Mouse (Mus musculus) c-Kit-positive CD71-positive TER-119-positive erythroid progenitor cells, embryonic 14.5 days (primary cell): ENCODE results near the gene Slc44a5.
"Not testable (repeated sequence)": the region's sequence is repeated elsewhere in the genome, so short reads cannot be mapped to it uniquely, and the experiment has no call there.

ENCODE experiments used
- DNase-seq: peaks from one replicate; pipeline ENCODE4 v3.0.0-alpha.2; 2013; ENCODE audit warnings: low spot score

Gene Slc44a5

GRCm38 (mm10) chr3:154215779-154216178, 242.5 kb downstream of the Slc44a5 start:
- no peak for DNase-seq

- DNase-seq: no peak
Observed at GRCm38 (mm10) chr3:154222141-154222591, 248.9 kb downstream of the Slc44a5 start.

- DNase-seq: no peak
Observed at GRCm38 (mm10) chr3:154222688-154223087, 249.5 kb downstream of the Slc44a5 start.

- DNase-seq: peak; percentile 43
Observed at GRCm38 (mm10) chr3:154226100-154226752, 253.0 kb downstream of the Slc44a5 start.

DNA sequence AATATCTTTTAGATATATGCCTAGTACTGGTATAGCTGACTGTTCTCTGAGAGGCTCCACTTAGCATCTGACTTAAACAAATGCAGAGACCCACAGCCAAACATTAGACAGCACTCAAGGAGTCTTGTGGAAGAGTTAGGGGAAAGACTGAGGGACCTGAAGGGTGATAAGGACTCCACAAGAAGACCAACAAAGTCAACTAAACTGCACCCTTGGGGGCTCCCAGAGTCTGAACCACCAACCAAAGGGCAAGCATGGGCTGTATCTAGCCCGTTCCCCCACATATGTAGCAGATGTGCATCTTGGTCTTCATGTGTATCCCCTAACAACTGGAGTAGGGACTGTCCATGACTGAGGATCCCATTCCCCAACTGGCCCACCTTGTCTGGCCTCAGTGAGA, 271.7 kb downstream of the Slc44a5 start:
- no peak for DNase-seq

DNA sequence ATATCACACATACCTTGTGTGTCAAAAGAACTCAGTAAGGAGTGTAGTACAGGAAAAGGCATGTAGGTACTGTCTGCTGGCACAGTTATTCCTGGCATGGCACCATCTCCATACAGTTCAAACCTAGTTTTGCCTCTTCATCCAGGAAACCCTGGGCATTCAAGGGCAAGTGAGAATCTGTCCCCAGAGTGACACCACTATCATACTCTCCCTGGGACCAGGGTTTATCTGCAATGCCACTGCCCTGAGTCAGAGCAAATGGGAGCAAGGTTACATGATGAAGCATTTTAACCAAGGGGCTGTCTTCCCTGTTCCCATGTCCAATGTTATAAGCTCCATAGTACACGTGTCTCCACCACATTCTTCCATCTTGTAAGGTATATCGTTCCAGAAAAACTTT, 278.2 kb downstream of the Slc44a5 start:
- no peak for DNase-seq

- DNase-seq: no peak
Observed at GRCm38 (mm10) chr3:154252219-154252618, 279.0 kb downstream of the Slc44a5 start.

DNA sequence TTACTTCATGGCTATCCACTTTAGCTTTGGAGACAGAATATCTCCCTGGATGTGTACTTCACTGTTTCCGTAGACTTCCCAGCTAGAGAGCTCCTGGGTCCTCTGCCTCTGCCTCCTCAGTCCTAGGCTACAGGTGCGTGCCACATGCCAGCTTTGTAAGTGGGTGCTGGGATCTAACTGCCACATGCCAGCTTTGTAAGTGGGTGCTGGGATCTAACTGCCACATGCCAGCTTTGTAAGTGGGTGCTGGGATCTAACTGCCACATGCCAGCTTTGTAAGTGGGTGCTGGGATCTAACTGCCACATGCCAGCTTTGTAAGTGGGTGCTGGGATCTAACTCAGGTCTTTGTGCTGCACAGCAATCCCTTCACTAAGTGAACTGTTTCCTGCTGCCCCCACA, 281.0 kb downstream of the Slc44a5 start:
- DNase-seq: not testable (repeated sequence)

- DNase-seq: no peak
Observed at GRCm38 (mm10) chr3:154257312-154257711, 284.1 kb downstream of the Slc44a5 start.

DNA sequence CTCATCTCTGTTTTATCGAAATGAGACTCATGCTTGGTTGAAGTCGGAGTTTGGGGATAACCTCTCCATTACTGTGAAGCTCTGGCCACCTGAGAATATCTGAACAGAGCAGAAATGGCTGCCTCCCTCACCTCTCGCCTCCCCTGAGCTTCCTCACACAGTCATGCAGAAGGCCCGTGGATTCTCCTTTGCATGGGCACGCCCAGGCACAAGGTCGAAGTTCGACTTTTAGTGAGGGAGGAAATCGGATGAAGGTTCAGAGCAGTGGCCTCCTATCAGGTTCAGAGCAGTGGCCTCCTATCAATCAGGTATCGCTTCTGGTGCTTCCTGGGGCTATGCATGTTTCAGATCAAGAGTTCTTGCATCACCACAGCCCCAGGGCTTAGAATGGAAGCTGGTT, 295.1 kb downstream of the Slc44a5 start:
- DNase-seq: no peak

GRCm38 (mm10) chr3:154269757-154270366, 296.6 kb downstream of the Slc44a5 start:
- peak; percentile 29 for DNase-seq

DNA sequence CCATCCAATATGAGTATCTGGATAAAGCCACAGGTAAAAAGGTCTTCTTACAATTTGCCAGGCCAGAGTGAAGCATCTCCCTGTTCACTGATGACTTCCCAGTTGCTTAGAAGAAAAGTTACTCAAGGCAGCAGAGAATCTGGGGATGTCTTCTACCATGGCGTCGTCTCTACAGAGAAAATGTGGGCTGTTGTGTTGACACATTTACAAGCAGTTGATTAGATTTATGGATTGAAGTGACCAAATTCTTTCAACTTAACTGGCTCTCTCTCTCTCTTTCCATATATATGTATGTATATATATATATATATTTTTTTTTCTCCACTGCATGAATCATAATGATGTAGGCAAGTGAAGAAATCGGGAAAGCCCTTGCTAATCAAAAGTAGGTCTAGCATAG, 301.4 kb downstream of the Slc44a5 start:
- DNase-seq: no peak

DNA sequence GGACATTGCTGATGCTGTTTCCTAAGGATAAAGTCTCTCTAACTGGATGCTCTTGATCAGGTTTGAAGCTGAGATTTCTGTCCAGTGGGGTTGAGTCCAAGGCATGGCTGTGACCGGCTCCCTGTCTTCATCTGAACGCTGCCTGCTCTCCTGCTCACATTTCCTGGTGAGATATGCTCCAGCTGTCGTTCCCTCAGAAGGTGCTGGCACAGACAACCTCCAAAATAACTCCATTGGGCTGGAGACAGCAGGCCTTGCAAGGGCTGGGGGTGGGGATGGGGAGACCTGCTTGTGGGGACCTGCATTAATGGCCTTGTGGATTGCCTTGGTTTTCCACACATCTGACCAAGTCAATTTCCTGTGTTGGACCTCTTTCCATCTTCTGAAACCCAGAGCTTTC, 311.0 kb downstream of the Slc44a5 start:
- no peak for DNase-seq

- DNase-seq: no peak
Observed at GRCm38 (mm10) chr3:154285351-154285750, 312.1 kb downstream of the Slc44a5 start.

DNA sequence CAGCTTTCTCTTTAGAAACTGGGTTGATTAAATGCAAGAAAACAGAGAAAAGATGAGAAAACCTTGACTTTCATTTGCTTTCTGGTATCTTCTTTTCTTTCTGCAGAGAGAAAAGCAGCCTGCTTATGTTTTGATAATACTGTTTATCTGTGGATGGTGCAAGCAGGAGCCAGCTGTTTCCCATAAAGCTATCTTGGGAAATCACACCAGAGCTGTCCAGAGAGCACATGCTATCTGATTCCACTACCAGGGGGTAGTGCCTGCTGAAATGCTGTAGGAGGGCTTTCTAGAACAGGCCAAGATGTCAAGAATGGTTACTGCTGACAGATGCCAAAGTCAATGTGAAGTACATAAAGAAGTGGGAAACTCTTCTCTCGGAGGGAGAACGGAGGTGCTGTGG, 314.0 kb downstream of the Slc44a5 start:
- no peak for DNase-seq

DNA sequence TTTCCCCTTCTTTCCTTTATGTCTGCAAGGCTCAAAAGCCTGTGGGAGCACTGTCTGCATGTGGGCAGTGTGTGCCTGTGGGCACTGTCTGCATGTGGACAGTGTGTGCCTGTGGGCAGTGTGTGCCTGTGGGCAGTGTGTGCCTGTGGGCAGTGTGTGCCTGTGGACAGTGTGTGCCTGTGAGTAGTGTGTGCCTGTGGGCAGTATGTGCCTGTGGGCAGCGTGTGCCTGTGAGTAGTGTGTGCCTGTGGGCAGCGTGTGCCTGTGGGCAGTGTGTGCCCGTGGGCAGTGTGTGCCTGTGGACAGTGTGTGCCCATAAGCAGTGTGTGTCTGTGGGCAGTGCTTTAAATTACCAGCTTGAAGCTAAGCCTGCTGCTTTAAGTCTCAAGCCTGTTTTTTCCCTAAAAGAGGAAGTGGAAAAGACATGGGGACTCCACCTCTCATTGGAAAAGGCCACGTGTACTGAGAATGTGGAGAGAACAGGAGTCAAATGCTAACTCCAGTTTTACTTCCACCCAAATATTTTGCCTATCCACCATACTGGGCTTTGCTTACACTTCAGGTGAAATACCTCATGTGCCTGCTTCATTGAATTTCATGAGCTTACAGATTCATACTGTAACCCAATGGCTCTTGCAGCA, 315.3 kb downstream of the Slc44a5 start:
- DNase-seq: no peak

DNA sequence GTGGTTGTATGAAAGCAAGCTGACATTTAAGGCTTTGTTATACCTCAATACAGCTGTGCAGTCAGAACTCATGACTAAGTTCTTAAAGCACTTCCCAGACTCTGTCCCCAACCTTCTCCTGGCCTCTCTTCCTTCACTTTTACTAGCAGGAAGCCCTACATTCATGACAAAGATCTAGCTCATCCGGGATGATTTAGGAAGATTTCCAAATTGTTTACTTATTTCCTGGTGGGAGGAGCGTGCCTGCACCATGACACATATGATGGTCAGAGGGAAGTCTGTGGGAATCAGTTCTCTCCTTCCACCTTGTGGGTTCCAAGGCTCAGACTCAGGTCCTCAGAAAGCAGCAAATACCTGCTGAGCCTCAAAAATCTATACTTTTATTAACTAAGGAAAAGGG, 317.1 kb downstream of the Slc44a5 start:
- no peak for DNase-seq

DNA sequence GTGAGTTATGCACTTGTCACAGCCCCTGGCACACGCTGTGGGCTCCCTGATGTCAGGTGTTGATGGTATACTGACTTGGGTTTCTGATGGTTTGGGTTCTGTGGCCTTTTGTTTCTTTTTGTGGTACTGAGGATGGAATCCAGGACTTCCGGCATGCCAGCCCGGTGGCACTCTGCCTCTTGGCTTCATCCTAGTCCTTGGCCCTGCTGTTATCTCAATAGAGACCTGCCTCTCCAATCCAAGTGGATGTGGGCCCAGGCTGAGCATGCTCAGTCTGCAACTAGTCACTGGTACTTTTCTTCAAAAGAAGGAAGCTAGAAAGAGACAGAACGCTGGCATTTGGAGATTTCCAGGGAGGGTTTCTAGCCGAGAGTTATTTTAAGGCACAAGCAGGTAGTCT, 318.9 kb downstream of the Slc44a5 start:
- no peak for DNase-seq

- DNase-seq: no peak
Observed at GRCm38 (mm10) chr3:154293839-154294490, 320.7 kb downstream of the Slc44a5 start.

GRCm38 (mm10) chr3:154294924-154295834, 321.9 kb downstream of the Slc44a5 start:
- DNase-seq: no peak

- DNase-seq: peak; percentile 29
Observed at GRCm38 (mm10) chr3:154297499-154297898, 324.3 kb downstream of the Slc44a5 start.

DNA sequence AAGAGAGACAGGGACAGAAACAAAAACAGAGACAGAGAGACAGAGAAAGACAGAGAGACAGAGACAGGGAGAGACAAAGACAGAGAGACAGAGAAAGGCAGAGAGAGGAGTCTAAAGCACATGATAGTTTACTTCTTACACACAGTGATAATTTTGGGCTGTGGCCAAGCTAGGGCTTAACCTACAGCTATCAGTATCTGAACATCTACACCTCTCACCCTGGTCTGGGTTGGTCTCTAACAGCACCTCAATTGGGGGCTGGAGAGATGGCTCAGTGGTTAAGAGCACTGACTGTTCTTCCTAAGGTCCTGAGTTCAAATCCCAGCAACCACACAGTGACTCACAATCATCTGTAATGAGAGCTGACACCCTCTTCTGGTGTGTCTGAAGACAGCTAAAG, 325.3 kb downstream of the Slc44a5 start:
- DNase-seq: no peak
